8 mouse cellular contexts compared by ENCODE assay signal in genomic region chr6:53880530-53881234, GRCm38 (mm10).
A peak's percentile ranks its signal among the peaks of the same experiment; 100 is the strongest.
DNase-seq lines count a peak whose midpoint lies in the region; ATAC-seq and TF ChIP-seq lines count a peak whose summit lies in the region.

No protein-coding gene starts in this region.

- peaks cover 39% of the 10 kb centered on the region for H3K4me1 ChIP-seq in E14TG2a.4 (replicated peaks; ENCODE audit: low read depth, low read length)
- peaks cover 33% of the 10 kb centered on the region for H3K4me1 ChIP-seq in embryonic facial prominence, embryonic 14.5 days (ENCODE audit: control insufficient read depth, insufficient read depth, low read length)

- H3K36me3 ChIP-seq in E14TG2a.4 (ENCODE audit: insufficient read depth, low read length), result no peaks in the 10 kb centered on the region
- H3K36me3 ChIP-seq in embryonic facial prominence, embryonic 14.5 days (ENCODE audit: control insufficient read depth, insufficient read depth, low read length), result no peaks in the 10 kb centered on the region

- no peak for TF ChIP-seq CTCF in E14TG2a.4 (conservative IDR thresholded peaks at IDR 0.05; ENCODE audit: low read length)

- WGBS in embryonic facial prominence, embryonic 14.5 days, result 18% methylated on average over 14 of the region's 14 CpGs

- ATAC-seq in embryonic facial prominence, embryonic 14.5 days (ENCODE audit: low read depth), result peak; percentile 60; the same call in 1 of the 2 replicates
- no peak for ATAC-seq in CD4-positive, CD25-positive, alpha-beta regulatory T cell, adult 4 months

- no peak overlapping the region for H3K9ac ChIP-seq in embryonic facial prominence, embryonic 14.5 days (ENCODE audit: low read depth, low read length)

- DNase-seq in R1 (ENCODE audit: low read depth, low spot score) (peak; percentile 64), MN1 (ENCODE audit: low spot score) (no peak)
- DNase-seq in embryonic facial prominence, embryonic 14.5 days (ENCODE audit: low spot score), result peak; percentile 45
- peak; percentile 5 to 6 for DNase-seq in kidney, adult 8-10 months
- peak; percentile 41 for DNase-seq in mesoderm, embryonic 11.5 days (ENCODE audit: low read depth, low spot score)
- no peak for DNase-seq in thymus, postnatal 10 days (ENCODE audit: low spot score in 2 of 2)

- no peaks in the 10 kb centered on the region for H3K27me3 ChIP-seq in E14TG2a.4 (ENCODE audit: insufficient read depth, low read length)
- no peaks in the 10 kb centered on the region for H3K27me3 ChIP-seq in embryonic facial prominence, embryonic 14.5 days (replicated peaks; ENCODE audit: control insufficient read depth, insufficient read depth, low read length)

- H3K27ac ChIP-seq in embryonic facial prominence, embryonic 14.5 days (replicated peaks; ENCODE audit: low read depth, low read length), result peak overlapping the region; percentile 1; the same call in 1 of the 2 replicates

- no peaks in the 10 kb centered on the region for H3K9me3 ChIP-seq in E14TG2a.4 (ENCODE audit: low read length)
- H3K9me3 ChIP-seq in embryonic facial prominence, embryonic 14.5 days (ENCODE audit: control insufficient read depth, low read length), result no peaks in the 10 kb centered on the region

- peak overlapping the region; percentile 28 for H3K4me2 ChIP-seq in embryonic facial prominence, embryonic 14.5 days (ENCODE audit: low read depth, low read length)

- peak overlapping the region; percentile 43; the same call in 1 of the 2 replicates for H3K4me3 ChIP-seq in E14TG2a.4 (replicated peaks; ENCODE audit: low read length)
- H3K4me3 ChIP-seq in embryonic facial prominence, embryonic 14.5 days (ENCODE audit: low read depth, low read length), result peak overlapping the region; percentile 1; the same call in 1 of the 2 replicates

Comparison
In these comparisons a context has a peak if more than half of its experiments do, and no peak if none do; other contexts are left out.
1. DNase-seq: peak in R1 (single experiment), embryonic facial prominence, embryonic 14.5 days (single experiment), kidney, adult 8-10 months (2 of 2) and mesoderm, embryonic 11.5 days (single experiment); none in MN1 (single experiment) and thymus, postnatal 10 days (0 of 2).